In the genomic region with DNA sequence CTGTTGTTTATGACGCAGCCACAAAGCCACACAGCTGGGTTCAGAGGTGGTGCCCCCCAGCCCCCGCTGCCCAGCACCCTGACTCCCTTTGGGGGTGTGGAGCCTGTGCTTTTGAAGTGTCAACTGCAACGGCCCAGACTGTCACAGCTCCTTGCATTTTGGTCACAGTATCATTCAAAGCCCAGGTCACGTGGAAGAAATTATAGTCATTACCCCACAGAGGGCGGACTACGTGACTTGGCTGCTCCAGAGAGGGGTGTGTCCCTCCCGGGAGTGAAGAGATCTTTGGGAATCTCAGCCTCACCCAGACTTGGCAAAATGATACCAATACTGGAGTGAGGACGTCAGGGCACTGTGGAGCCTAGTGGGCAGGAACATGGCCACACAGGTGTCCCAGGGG, we compare ENCODE assay signal across 26 mouse cellular contexts.
DNase-seq lines count a peak whose midpoint lies in the region; ATAC-seq and TF ChIP-seq lines count a peak whose summit lies in the region.
"Had no signal": no experiment of that assay in that cellular context is flagged by ENCODE, and none has a peak within 500 bp of the region (broad histone marks: within the 10 kb centered on the region; RNA-seq: fewer than 3 reads in every experiment).

No protein-coding gene starts in this region.

- H3K9me3 ChIP-seq in forebrain, embryonic 16.5 days (ENCODE audit: control insufficient read depth, low read length) = no peaks in the 10 kb centered on the region
- 0 out of 2 replicates have a peak, but pooled peaks cover 2% of the 10 kb centered on the region for H3K9me3 ChIP-seq in forebrain, embryonic 14.5 days (replicated peaks; ENCODE audit: control insufficient read depth, low read length)
- H3K9me3 ChIP-seq: embryonic facial prominence, embryonic 13.5 days; forebrain, embryonic 13.5 days; hindbrain, embryonic 13.5 days had no signal

- H3K4me2 ChIP-seq in forebrain, embryonic 16.5 days (ENCODE audit: low read length) = no peak overlapping the region
- no peak overlapping the region for H3K4me2 ChIP-seq in forebrain, embryonic 14.5 days (ENCODE audit: low read length)
- H3K4me2 ChIP-seq: embryonic facial prominence, embryonic 13.5 days; forebrain, embryonic 13.5 days; heart, embryonic 11.5 days; hindbrain, embryonic 13.5 days had no signal

- H3K4me1 ChIP-seq in forebrain, embryonic 16.5 days (replicated peaks; ENCODE audit: control insufficient read depth, insufficient read depth, low read length) = peaks cover 14% of the 10 kb centered on the region
- peaks cover 9% of the 10 kb centered on the region for H3K4me1 ChIP-seq in forebrain, embryonic 14.5 days (ENCODE audit: control insufficient read depth, insufficient read depth, low read length)
- peaks cover 54% of the 10 kb centered on the region for H3K4me1 ChIP-seq in olfactory bulb, adult 2 months (ENCODE audit: control insufficient read depth, insufficient read depth, low read length)

- no peaks in the 10 kb centered on the region for H3K36me3 ChIP-seq in forebrain, embryonic 16.5 days (ENCODE audit: control insufficient read depth, insufficient read depth)
- no peaks in the 10 kb centered on the region for H3K36me3 ChIP-seq in forebrain, embryonic 14.5 days (ENCODE audit: control insufficient read depth, insufficient read depth, low read length)
- H3K36me3 ChIP-seq: embryonic facial prominence, embryonic 13.5 days; G1E; hindbrain, embryonic 10.5 days; hindbrain, embryonic 13.5 days had no signal

- peak; percentile 5 for DNase-seq in adrenal gland, postnatal 10 days
- DNase-seq in adrenal gland, adult 2 months = no peak
- no peak for DNase-seq in forebrain, embryonic 14.5 days (ENCODE audit: low spot score)
- peak; percentile 66 for DNase-seq in 3134 (ENCODE audit: extremely low read depth, insufficient read length, low spot score)
- no peak for DNase-seq in heart, postnatal 36 days
- DNase-seq: adrenal gland, postnatal 25 days; B cell, adult 2 months; cerebellum, adult 18-20 months; cerebellum, adult 9-10 months; cerebellum, postnatal 25 days; gastrocnemius, postnatal 10 days; heart, adult 11 months; kidney, adult 18-20 months; kidney, adult 9 months had no signal

- intact Hi-C loops in heart, postnatal 36 days (cut with DNase I) = no loop called here

- ATAC-seq in forebrain, embryonic 16.5 days = peak; percentile 28; the same call in 1 of the 2 replicates
- no peak for ATAC-seq in forebrain, embryonic 14.5 days
- ATAC-seq: forebrain, embryonic 13.5 days; hindbrain, embryonic 16.5 days; inflammation-experienced regulatory T-cells, adult 6 months; intestine, embryonic 16.5 days; Patski had no signal

- H3K27ac ChIP-seq in forebrain, embryonic 16.5 days (ENCODE audit: low read length) = no peak overlapping the region
- H3K27ac ChIP-seq in forebrain, embryonic 14.5 days (ENCODE audit: low read depth, low read length) = no peak overlapping the region
- H3K27ac ChIP-seq in olfactory bulb, adult 2 months (ENCODE audit: insufficient read depth, low read depth, low read length) = peak overlapping the region; percentile 91
- H3K27ac ChIP-seq: embryonic facial prominence, embryonic 13.5 days; forebrain, embryonic 13.5 days; hindbrain, embryonic 10.5 days; hindbrain, embryonic 13.5 days had no signal

- 64% methylated on average over 8 of the region's 8 CpGs for WGBS in forebrain, embryonic 16.5 days
- WGBS in forebrain, embryonic 14.5 days = 65% methylated on average over 8 of the region's 8 CpGs
- WGBS in olfactory bulb, adult 2 months = 23% methylated on average over 8 of the region's 8 CpGs

- no peak overlapping the region for H3K4me3 ChIP-seq in forebrain, embryonic 16.5 days (replicated peaks; ENCODE audit: low read length)
- no peak overlapping the region for H3K4me3 ChIP-seq in forebrain, embryonic 14.5 days (ENCODE audit: low read depth, low read length)
- H3K4me3 ChIP-seq in olfactory bulb, adult 2 months (ENCODE audit: insufficient read depth, low read depth, low read length) = no peak overlapping the region
- H3K4me3 ChIP-seq: embryonic facial prominence, embryonic 13.5 days; forebrain, embryonic 13.5 days; hindbrain, embryonic 10.5 days; hindbrain, embryonic 13.5 days had no signal

- no peak for TF ChIP-seq POLR2A in olfactory bulb, adult 2 months (IDR thresholded peaks at IDR 0.05; ENCODE audit: insufficient read depth, low read depth, low read length)

- no peak overlapping the region for H3K9ac ChIP-seq in forebrain, embryonic 16.5 days (replicated peaks; ENCODE audit: low read depth, low read length)
- H3K9ac ChIP-seq in forebrain, embryonic 14.5 days (ENCODE audit: low read length) = no peak overlapping the region
- H3K9ac ChIP-seq: embryonic facial prominence, embryonic 13.5 days; forebrain, embryonic 13.5 days; hindbrain, embryonic 13.5 days had no signal

- no peak for TF ChIP-seq CTCF in olfactory bulb, adult 2 months (IDR thresholded peaks at IDR 0.05; ENCODE audit: insufficient read depth, low read depth, low read length)

- H3K27me3 ChIP-seq in forebrain, embryonic 16.5 days (replicated peaks; ENCODE audit: control insufficient read depth, insufficient read depth, low read length) = no peaks in the 10 kb centered on the region
- no peaks in the 10 kb centered on the region for H3K27me3 ChIP-seq in forebrain, embryonic 14.5 days (replicated peaks; ENCODE audit: control insufficient read depth, insufficient read depth, low read length)
- H3K27me3 ChIP-seq: forebrain, embryonic 13.5 days; hindbrain, embryonic 13.5 days; Patski had no signal

Comparison
In these comparisons a context has a peak if more than half of its experiments do, and no peak if none do; other contexts are left out.
1. DNase-seq: peak in adrenal gland, postnatal 10 days (single experiment) and 3134 (single experiment); none in adrenal gland, adult 2 months (single experiment), forebrain, embryonic 14.5 days (single experiment) and heart, postnatal 36 days (0 of 2).